Mouse (Mus musculus) frontal cortex, adult 2 months (tissue): ENCODE results near the gene Camk1d. TPM values are rescaled to one million over a fixed set of nuclear protein-coding genes. Genes with fewer than 3 reads are reported as not detected.
"Not testable (repeated sequence)": the region's sequence is repeated elsewhere in the genome, so short reads cannot be mapped to it uniquely, and the experiment has no call there.

Experiments
- DNase-seq, 2 experiments: peaks; one replicate each; pipeline ENCODE4 v3.0.0; 2022; ENCODE audit warnings: low spot score in 1 of 2; ENCODE audit errors: extremely low spot score in 1 of 2
- polyA plus RNA-seq: library from polyadenylated mRNA; depleted of rRNA; stranded (reverse); fragments of >200 nt; gene quantifications from 2 replicates; pipeline ENCODE4 v1.2.3, GENCODE M21; 2012; rRNA removed

Camk1d gene
- polyA plus RNA-seq, 1 experiment = 32.6 TPM

DNA sequence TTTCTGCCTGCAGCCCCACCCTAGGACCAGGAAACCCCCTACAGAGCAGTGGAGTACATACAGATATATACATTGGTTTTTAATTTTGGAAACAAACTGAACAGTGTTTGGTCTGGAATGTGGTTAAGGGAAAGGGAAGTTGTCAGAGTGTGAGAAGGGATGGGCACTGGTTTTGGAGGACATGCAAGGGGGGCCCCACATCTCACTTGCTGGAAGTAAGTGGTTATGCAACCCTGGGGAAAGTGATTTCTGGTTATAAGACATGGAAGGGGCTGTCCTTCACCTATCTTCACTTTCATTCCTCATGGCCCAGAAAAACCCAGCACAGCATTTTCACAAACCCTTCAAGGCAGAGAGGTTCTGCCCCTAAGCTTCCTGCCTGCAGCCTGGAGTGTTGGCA lies 419.2 kb downstream of the Camk1d start:
- DNase-seq = no peak

- no peak for DNase-seq
Observed at GRCm38 (mm10) chr2:5294451-5294850, 419.9 kb downstream of the Camk1d start.

- no peak for DNase-seq
Observed at GRCm38 (mm10) chr2:5288593-5288992, 425.7 kb downstream of the Camk1d start.

- DNase-seq = no peak
Observed at GRCm38 (mm10) chr2:5287044-5287380, 427.3 kb downstream of the Camk1d start.

GRCm38 (mm10) chr2:5286189-5287043 lies 427.9 kb downstream of the Camk1d start:
- peak in 1 of 2 experiments; percentile 54 for DNase-seq

DNA sequence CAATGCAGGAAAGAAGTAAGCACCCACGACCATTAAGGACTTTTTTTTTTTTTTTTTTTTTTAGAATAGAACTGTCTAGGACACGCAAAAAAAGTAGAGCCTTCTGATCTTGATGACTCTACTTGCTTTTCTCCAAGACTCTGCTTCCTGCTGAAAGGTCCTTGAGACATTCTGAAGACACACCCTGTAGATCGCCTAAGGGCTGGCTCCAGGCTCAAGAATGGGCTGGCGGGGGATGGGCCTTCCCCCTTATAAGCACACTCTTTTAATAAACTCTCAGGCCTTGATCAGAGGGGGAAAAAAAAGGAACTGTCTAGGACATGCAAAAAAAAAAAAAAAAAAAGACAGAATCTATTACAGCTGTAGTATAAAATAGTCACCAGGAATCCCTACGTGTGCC lies 430.0 kb downstream of the Camk1d start:
- no peak for DNase-seq

DNA sequence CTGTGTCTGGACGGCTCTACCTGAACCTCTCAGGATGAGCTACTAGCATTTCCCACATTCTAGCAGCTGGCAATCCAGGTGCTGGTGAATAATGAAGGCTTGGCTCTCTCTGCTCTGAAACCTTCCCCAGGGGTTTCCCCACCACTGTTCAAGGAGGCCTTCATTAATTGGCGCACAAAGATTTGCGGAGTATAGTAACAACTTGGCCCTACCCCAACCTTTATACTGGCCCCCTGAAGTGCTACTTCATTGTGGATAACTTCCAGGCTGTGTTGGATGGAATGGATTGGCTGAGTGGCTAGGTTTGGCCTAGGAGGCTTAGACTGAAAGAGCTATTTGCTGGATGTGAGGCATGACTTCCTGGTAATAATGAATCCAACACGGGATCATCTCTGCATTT lies 431.7 kb downstream of the Camk1d start:
- DNase-seq = no peak

GRCm38 (mm10) chr2:5267980-5268379 lies 446.3 kb downstream of the Camk1d start:
- no peak for DNase-seq

DNA sequence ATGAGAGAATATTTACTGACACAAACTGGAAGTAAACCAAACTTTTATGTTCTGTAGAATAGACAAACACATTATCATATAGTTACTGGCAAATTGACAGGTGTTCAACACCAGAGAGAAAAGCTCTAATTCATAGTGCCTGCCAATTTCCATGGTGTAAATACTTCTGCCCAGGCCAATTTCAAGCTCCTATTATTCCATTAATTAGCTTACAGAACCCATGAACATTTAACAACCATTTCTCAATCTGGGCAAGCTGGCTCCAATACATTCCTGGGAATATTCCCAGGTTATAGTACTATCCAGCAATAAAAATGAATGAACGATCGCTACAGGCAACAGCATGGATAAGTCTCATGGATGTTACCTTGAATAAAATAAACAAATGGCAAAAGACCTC lies 452.0 kb downstream of the Camk1d start:
- no peak for DNase-seq

DNA sequence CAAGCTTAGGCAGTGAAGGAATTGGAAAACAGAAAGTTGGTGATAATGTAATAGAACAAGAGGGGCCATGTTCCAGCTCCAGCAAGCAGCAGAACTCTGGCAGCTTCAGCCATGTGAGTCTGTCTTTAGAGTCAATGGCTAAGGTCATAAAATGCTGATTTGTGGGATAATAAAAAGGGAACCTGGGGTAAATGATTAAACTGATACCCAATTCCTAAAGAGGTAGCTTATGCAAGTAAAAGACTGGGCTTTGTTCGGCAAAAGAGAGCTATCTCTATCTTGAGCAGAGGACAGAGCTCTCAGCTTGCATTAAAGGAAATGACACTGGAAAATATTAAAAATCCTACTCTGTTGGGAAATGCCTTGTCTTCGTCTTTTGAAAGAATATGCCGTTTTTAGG lies 456.1 kb downstream of the Camk1d start:
- no peak for DNase-seq

DNA sequence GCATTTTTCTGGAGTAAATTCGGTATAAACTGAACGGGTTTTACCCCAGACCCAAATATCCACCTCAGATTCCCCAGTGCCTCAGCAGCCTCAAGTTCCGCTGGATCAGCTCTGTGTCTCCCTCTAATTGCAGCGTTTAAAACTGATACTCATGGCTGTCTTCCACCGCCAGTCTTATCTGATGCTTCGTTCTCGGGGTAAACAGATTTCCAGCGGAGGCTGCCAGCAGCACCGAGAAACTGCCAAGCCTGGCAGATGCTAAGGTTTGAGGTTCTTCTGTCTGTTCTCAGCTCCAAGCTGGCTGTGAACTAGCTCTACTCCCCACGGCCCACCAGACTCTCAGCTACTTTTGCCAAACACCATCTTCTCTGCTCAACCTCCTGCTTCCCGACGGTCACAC lies 464.3 kb downstream of the Camk1d start:
- DNase-seq = peak; percentile 85 to 89

GRCm38 (mm10) chr2:5249199-5249598 lies 465.1 kb downstream of the Camk1d start:
- not testable (repeated sequence) for DNase-seq

Other genes with a start within 250 kb of the Camk1d start
- gene Nudt5, start 130.5 kb upstream of the Camk1d start, polyA plus RNA-seq = 12.1 and 12.7 TPM in 2 replicates
- 124 and 140 TPM in 2 replicates for gene Cdc123, start 130.6 kb upstream of the Camk1d start, polyA plus RNA-seq
- gene Gm13199, start 148.4 kb upstream of the Camk1d start, polyA plus RNA-seq = 7.7 and 7.8 TPM in 2 replicates
- gene Sec61a2, start 180.9 kb upstream of the Camk1d start, polyA plus RNA-seq = 169 and 186 TPM in 2 replicates
- 12.7 and 12.8 TPM in 2 replicates for gene Dhtkd1, start 228.3 kb upstream of the Camk1d start, polyA plus RNA-seq
- 22.2 and 22.6 TPM in 2 replicates for gene Upf2, start 237.0 kb upstream of the Camk1d start, polyA plus RNA-seq